Mouse (Mus musculus) megakaryocyte, embryonic 14.5 days (primary cell): Measurements from ENCODE around the gene Aff3.

Experiments used
- FLI1 ChIP-seq: IDR thresholded peaks from 2 replicates; pipeline ENCODE4 v1.6.1; 2012; ENCODE audit warnings: low read length, inconsistent platforms, mixed read lengths
- GATA1 ChIP-seq: IDR thresholded peaks from 3 replicates; pipeline ENCODE4 v1.6.1; 2012; ENCODE audit warnings: mixed read lengths, low read length, inconsistent platforms, borderline replicate concordance

DNA sequence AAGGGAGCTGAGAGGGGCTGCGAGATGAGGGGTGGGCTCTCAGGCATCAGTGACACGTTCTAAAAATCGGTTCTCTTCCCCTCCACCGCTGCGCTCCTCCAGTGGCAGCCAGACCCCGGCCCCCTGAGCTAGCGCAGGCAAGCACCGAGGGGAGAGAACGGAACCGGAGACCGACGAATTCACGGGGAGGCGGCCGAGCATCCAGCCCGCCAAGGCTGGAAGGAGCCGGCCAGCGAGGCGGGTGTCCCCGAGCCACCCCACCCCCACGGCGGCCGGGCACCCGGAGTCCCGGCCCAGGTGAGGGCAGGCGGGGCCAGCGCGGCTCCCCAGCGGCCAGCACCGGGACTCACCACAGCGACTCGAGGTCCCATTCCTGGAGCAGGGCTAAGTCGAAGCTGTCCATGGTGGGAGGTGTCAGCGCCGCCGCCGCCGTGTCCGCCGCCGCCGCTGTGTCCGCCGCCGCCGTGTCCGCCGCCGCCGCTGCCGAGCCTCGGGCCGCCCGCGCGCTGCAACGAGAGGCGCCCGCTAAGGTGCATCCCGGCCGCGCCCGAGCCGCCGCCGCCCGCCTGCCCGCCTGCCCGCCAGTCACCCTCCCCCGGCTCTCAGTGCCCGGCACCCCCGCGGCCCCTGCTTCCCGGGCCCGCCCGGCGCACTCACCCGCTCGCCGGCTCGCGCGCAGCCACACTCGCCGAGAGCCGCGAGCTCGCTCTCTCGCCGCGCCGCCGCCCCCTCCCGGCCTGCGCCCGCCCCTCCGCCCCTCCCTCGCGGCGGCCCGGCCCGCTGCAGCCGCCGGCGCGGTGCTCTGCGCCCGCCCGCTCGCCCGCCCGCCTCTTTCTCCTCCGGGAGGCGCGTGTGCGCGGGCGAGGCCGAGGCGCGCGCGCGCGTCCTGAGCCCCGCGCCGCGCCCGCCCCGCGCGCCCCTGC, 37.8 kb downstream of the Aff3 start:
- TF ChIP-seq GATA1 = no peak
- no peak for TF ChIP-seq FLI1
